Mouse (Mus musculus): Measurements from ENCODE around the gene Sh3glb1.

Sh3glb1 gene

GRCm38 (mm10) chr3:144669457-144669864, 50.7 kb downstream of the Sh3glb1 start:
- DNase-seq = no peak

- no peak for DNase-seq
Observed at GRCm38 (mm10) chr3:144668949-144669348, 51.2 kb downstream of the Sh3glb1 start.

- DNase-seq = no peak
Observed at GRCm38 (mm10) chr3:144668039-144668438, 52.1 kb downstream of the Sh3glb1 start.

GRCm38 (mm10) chr3:144664363-144665299, 55.5 kb downstream of the Sh3glb1 start:
- DNase-seq = peak; percentile 71

GRCm38 (mm10) chr3:144663415-144664093, 56.6 kb downstream of the Sh3glb1 start:
- DNase-seq = no peak

GRCm38 (mm10) chr3:144662215-144662852, 57.8 kb downstream of the Sh3glb1 start:
- DNase-seq = no peak

- no peak for DNase-seq
Observed at GRCm38 (mm10) chr3:144661439-144661838, 58.7 kb downstream of the Sh3glb1 start.

GRCm38 (mm10) chr3:144644202-144644601, 75.9 kb downstream of the Sh3glb1 start:
- DNase-seq = no peak

- peak; percentile 89 for DNase-seq
Observed at GRCm38 (mm10) chr3:144643301-144643871, 76.7 kb downstream of the Sh3glb1 start.

- no peak for DNase-seq
Observed at GRCm38 (mm10) chr3:144642141-144642540, 78.0 kb downstream of the Sh3glb1 start.

GRCm38 (mm10) chr3:144640033-144640432, 80.1 kb downstream of the Sh3glb1 start:
- DNase-seq = no peak

GRCm38 (mm10) chr3:144639387-144639786, 80.7 kb downstream of the Sh3glb1 start:
- DNase-seq = no peak

GRCm38 (mm10) chr3:144638110-144638509, 82.0 kb downstream of the Sh3glb1 start:
- no peak for DNase-seq

GRCm38 (mm10) chr3:144635236-144635635, 84.9 kb downstream of the Sh3glb1 start:
- no peak for DNase-seq
